Mouse (Mus musculus) bone marrow, adult 2 months (tissue): Measurements from ENCODE around the gene Tenm4. TPM values are rescaled to one million over a fixed set of nuclear protein-coding genes. Genes with fewer than 3 reads are reported as not detected.

Experiments
- H3K27ac ChIP-seq: fragments of 200-500 bp; 2 replicates; pipeline ENCODE4 v1.5.1; 2012; ENCODE audit warnings: low read depth, mild to moderate bottlenecking, control low read depth, inconsistent platforms, low read length; ENCODE audit not compliant: control insufficient read depth, poor library complexity, insufficient read depth
- H3K4me1 ChIP-seq: fragments of 200-500 bp; 2 replicates; pipeline ENCODE4 v1.6.1; 2011; ENCODE audit warnings: low read length; ENCODE audit not compliant: control insufficient read depth, insufficient read depth
- H3K4me3 ChIP-seq: fragments of 200-500 bp; replicated peaks from 2 replicates; pipeline ENCODE3; 2011; ENCODE audit warnings: mild to moderate bottlenecking, low read depth, low read length, control low read depth; ENCODE audit not compliant: control insufficient read depth
- CTCF ChIP-seq: fragments of 200-500 bp; IDR thresholded peaks from 2 replicates; pipeline ENCODE4 v1.5.1; 2011; ENCODE audit warnings: low read length, control low read depth; ENCODE audit not compliant: control insufficient read depth, insufficient read depth
- POLR2A ChIP-seq: fragments of 200-500 bp; IDR thresholded peaks from 2 replicates; pipeline ENCODE4 v1.6.1; 2011; ENCODE audit warnings: low read depth, mild to moderate bottlenecking, control low read depth, low read length, borderline replicate concordance; ENCODE audit not compliant: control insufficient read depth
- WGBS: fragments of 180-500 bp; shearing (Covaris S2); methylation state at CpG from one replicate; pipeline ENCODE4 v1.1.7; 2018; 5-methylcytosine and 5-hydroxymethylcytosine counted together
- polyA plus RNA-seq: library from polyadenylated mRNA; stranded (reverse); fragments of >200 nt; gene quantifications from 2 replicates; pipeline ENCODE4 v1.2.4, GENCODE M21; 2011; ENCODE audit warnings: low replicate concordance; ENCODE audit not compliant: missing spikeins, insufficient read depth, insufficient read length

The Tenm4 gene
- polyA plus RNA-seq, 1 experiment, result 1.3 TPM

GRCm38 (mm10) chr7:96479139-96479538 lies 308.1 kb downstream of the Tenm4 start:
- no peaks in the 10 kb centered on the region; the same call in none of the 2 replicates for H3K4me1 ChIP-seq
- H3K4me3 ChIP-seq, result no peak overlapping the region
- no peak overlapping the region for H3K27ac ChIP-seq
- no peak for TF ChIP-seq CTCF
- no peak for TF ChIP-seq POLR2A
- 36% methylated on average over 6 of the region's 6 CpGs for WGBS

GRCm38 (mm10) chr7:96480351-96480983 lies 309.4 kb downstream of the Tenm4 start:
- 78% methylated on average over 9 of the region's 9 CpGs for WGBS
- H3K4me3 ChIP-seq, result no peak overlapping the region
- H3K27ac ChIP-seq, result no peak overlapping the region
- H3K4me1 ChIP-seq, result no peaks in the 10 kb centered on the region; the same call in none of the 2 replicates
- TF ChIP-seq POLR2A (no peak), CTCF (no peak)

- no peak overlapping the region for H3K4me3 ChIP-seq
- 17% methylated on average over 8 of the region's 8 CpGs for WGBS
- TF ChIP-seq CTCF, result no peak
- TF ChIP-seq POLR2A, result no peak
- H3K27ac ChIP-seq, result no peak overlapping the region; the same call in 1 of the 2 replicates
- H3K4me1 ChIP-seq, result no peaks in the 10 kb centered on the region; the same call in none of the 2 replicates
Measured at GRCm38 (mm10) chr7:96482953-96483352, 311.9 kb downstream of the Tenm4 start.

- no peak for TF ChIP-seq CTCF
- TF ChIP-seq POLR2A, result no peak
- H3K4me3 ChIP-seq, result no peak overlapping the region
- H3K4me1 ChIP-seq, result no peaks in the 10 kb centered on the region; the same call in none of the 2 replicates
- no peak overlapping the region for H3K27ac ChIP-seq
- 89% methylated on average over 1 of the region's 1 CpGs for WGBS
Measured at GRCm38 (mm10) chr7:96484006-96484581, 313.0 kb downstream of the Tenm4 start.

- Histone ChIP-seq H3K4me1 (no peaks in the 10 kb centered on the region), H3K27ac (no peak overlapping the region), H3K4me3 (no peak overlapping the region)
- TF ChIP-seq CTCF, result no peak
- no peak for TF ChIP-seq POLR2A
- 80% methylated on average over 6 of the region's 6 CpGs for WGBS
Measured at GRCm38 (mm10) chr7:96489348-96490076, 318.5 kb downstream of the Tenm4 start.

GRCm38 (mm10) chr7:96491896-96492295 lies 320.9 kb downstream of the Tenm4 start:
- Histone ChIP-seq H3K27ac (no peak overlapping the region), H3K4me1 (no peaks in the 10 kb centered on the region), H3K4me3 (no peak overlapping the region)
- TF ChIP-seq POLR2A (no peak), CTCF (no peak)
- WGBS, result 64% methylated on average over 2 of the region's 2 CpGs

GRCm38 (mm10) chr7:96492696-96493095 lies 321.6 kb downstream of the Tenm4 start:
- 74% methylated on average over 7 of the region's 7 CpGs for WGBS
- no peak overlapping the region for H3K27ac ChIP-seq
- TF ChIP-seq POLR2A (no peak), CTCF (no peak)
- H3K4me3 ChIP-seq, result no peak overlapping the region
- no peaks in the 10 kb centered on the region for H3K4me1 ChIP-seq

GRCm38 (mm10) chr7:96494057-96494456 lies 323.0 kb downstream of the Tenm4 start:
- Histone ChIP-seq H3K27ac (no peak overlapping the region), H3K4me3 (no peak overlapping the region), H3K4me1 (no peaks in the 10 kb centered on the region)
- TF ChIP-seq CTCF (no peak), POLR2A (no peak)
- WGBS, result 84% methylated on average over 16 of the region's 16 CpGs
